Mouse (Mus musculus): Measurements from ENCODE around the gene Grik5. TPM values are rescaled to one million over a fixed set of nuclear protein-coding genes. Genes with fewer than 3 reads are reported as not detected.

Gene Grik5
- polyA plus RNA-seq, 1 experiment from 2014 or later: 49.5 TPM

GRCm38 (mm10) chr7:25079496-25080026, 7.4 kb upstream of the Grik5 start:
- no peak for TF ChIP-seq CTCF (IDR thresholded peaks at IDR 0.05)
- no peak for ATAC-seq
- H3K27me3 ChIP-seq: no peaks in the 10 kb centered on the region
- in situ Hi-C loops (cut with MboI; ENCODE audit: low pct_unique_long_range_greater_than_20kb): no loop called here
- no peak for DNase-seq (ENCODE audit: low read depth, low spot score)
- ChIA-PET CTCF (interaction anchor here (1.3 to 1.6 kb wide), 2 partner anchors 7 to 45 kb away, joined by 4 to 6 read pairs; no protein-coding TSS in a partner anchor), POLR2A (no interaction called here)

DNA sequence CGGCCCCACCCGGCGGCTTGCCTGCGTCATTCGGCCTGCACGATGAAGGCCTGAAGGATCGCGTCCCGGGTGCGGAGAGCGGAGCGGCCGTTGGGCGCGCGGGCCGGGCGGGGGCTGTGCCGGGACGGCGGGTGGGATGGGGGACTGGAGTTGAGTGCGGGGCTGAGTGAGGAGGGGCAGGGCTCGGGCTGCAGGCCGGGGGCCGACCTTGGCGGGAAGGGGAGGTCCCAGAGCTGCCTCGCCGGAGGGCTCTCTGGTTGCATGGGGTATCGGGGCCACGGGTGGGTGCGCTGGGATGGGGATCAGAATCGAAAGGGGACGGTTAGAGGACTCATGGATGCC, 5.2 kb upstream of the Grik5 start:
- POLR2A ChIA-PET: no interaction called here
- peak; percentile 1 for ATAC-seq
- CTCF ChIA-PET: interaction anchor here (1.6 kb wide), 1 partner anchor 17 kb away, joined by 5 read pairs; no protein-coding TSS in a partner anchor
- no peaks in the 10 kb centered on the region for H3K27me3 ChIP-seq
- DNase-seq (ENCODE audit: low read depth, low spot score): no peak
- in situ Hi-C loops (cut with MboI; ENCODE audit: low pct_unique_long_range_greater_than_20kb): no loop called here
- TF ChIP-seq CTCF (IDR thresholded peaks at IDR 0.05): no peak

- ChIA-PET CTCF (no interaction called here), POLR2A (interaction anchor here (0.7 kb wide), 1 partner anchor 777 kb away, joined by 7 read pairs; no protein-coding TSS in a partner anchor)
- peak; percentile 98 for ATAC-seq
- peak; percentile 99 for DNase-seq (ENCODE audit: low read depth, low spot score)
- in situ Hi-C loops (cut with MboI; ENCODE audit: low pct_unique_long_range_greater_than_20kb): no loop called here
- H3K27me3 ChIP-seq: no peaks in the 10 kb centered on the region
- TF ChIP-seq CTCF (IDR thresholded peaks at IDR 0.05): no peak
Measured at GRCm38 (mm10) chr7:25076663-25077413, 4.7 kb upstream of the Grik5 start.

- no peaks in the 10 kb centered on the region for H3K27me3 ChIP-seq
- ATAC-seq: no peak
- no peak for DNase-seq (ENCODE audit: low read depth, low spot score)
- TF ChIP-seq CTCF (IDR thresholded peaks at IDR 0.05): no peak
- in situ Hi-C loops (cut with MboI; ENCODE audit: low pct_unique_long_range_greater_than_20kb): no loop called here
- POLR2A ChIA-PET: no interaction called here
- CTCF ChIA-PET: no interaction called here
Measured at GRCm38 (mm10) chr7:25076296-25076662, 4.1 kb upstream of the Grik5 start.

- CTCF ChIA-PET: no interaction called here
Measured at GRCm38 (mm10) chr7:25073924-25074323, 1.8 kb upstream of the Grik5 start.

GRCm38 (mm10) chr7:25072716-25073390, 707 bp upstream of the Grik5 start:
- no peak for ATAC-seq
- no peak for DNase-seq (ENCODE audit: low read depth, low spot score)
- in situ Hi-C loops (cut with MboI; ENCODE audit: low pct_unique_long_range_greater_than_20kb): no loop called here
- no peak for TF ChIP-seq CTCF (IDR thresholded peaks at IDR 0.05)
- ChIA-PET POLR2A (no interaction called here), CTCF (interaction anchor here (1.0 kb wide), 1 partner anchor 21 kb away, joined by 3 read pairs; no protein-coding TSS in a partner anchor)
- no peaks in the 10 kb centered on the region for H3K27me3 ChIP-seq

More at GRCm38 (mm10) chr7:25073924-25074323, 1.8 kb upstream of the Grik5 start:
- DNase-seq (ENCODE audit: low read depth, low spot score) (no peak), ATAC-seq (no peak)
- TF ChIP-seq CTCF (IDR thresholded peaks at IDR 0.05): no peak
- H3K27me3 ChIP-seq: no peaks in the 10 kb centered on the region
- in situ Hi-C loops (cut with MboI; ENCODE audit: low pct_unique_long_range_greater_than_20kb): no loop called here
- POLR2A ChIA-PET: interaction anchor here (0.7 to 1.2 kb wide), 2 partner anchors 162 to 601 kb away, joined by 3 read pairs; no protein-coding TSS in a partner anchor

- H3K27me3 ChIP-seq: no peaks in the 10 kb centered on the region
- POLR2A ChIA-PET: interaction anchor here (1.2 kb wide), 1 partner anchor 9 kb away, joined by 4 read pairs; no protein-coding TSS in a partner anchor
- CTCF ChIA-PET: no interaction called here
- ATAC-seq (no peak), DNase-seq (ENCODE audit: low read depth, low spot score) (no peak)
- in situ Hi-C loops (cut with MboI; ENCODE audit: low pct_unique_long_range_greater_than_20kb): no loop called here
- no peak for TF ChIP-seq CTCF (IDR thresholded peaks at IDR 0.05)
Measured at GRCm38 (mm10) chr7:25068724-25069123, 3.4 kb downstream of the Grik5 start.

GRCm38 (mm10) chr7:25067909-25068656, 4.1 kb downstream of the Grik5 start:
- CTCF ChIA-PET: no interaction called here
- in situ Hi-C loops (cut with MboI; ENCODE audit: low pct_unique_long_range_greater_than_20kb): no loop called here
- ATAC-seq (no peak), DNase-seq (ENCODE audit: low read depth, low spot score) (no peak)
- H3K27me3 ChIP-seq: no peaks in the 10 kb centered on the region
- TF ChIP-seq CTCF (IDR thresholded peaks at IDR 0.05): no peak
- POLR2A ChIA-PET: interaction anchor here (1.2 kb wide), 1 partner anchor 8 kb away, joined by 4 read pairs; no protein-coding TSS in a partner anchor

- DNase-seq (ENCODE audit: low read depth, low spot score): no peak
- POLR2A ChIA-PET: no interaction called here
- CTCF ChIA-PET: no interaction called here
Measured at GRCm38 (mm10) chr7:25067338-25067737, 4.8 kb downstream of the Grik5 start.

DNA sequence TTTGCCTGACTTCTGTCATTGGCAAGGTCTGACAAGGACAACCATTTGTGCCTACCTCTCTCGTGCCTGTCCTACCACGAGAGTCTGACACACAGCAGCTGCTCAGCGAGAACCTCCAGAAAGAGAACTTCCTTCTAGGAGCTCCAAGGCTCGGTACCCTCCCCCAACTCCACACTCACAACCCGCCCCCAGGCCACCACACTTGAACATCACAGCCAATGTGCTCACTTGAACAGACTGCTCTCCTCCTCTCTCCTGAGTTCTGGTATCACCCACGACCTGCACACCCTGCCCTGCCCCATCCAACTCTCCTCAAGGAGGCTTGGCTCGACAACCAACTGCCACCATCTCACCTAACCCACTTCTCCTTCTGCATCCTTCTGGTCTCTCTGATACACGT, 8.2 kb downstream of the Grik5 start:
- H3K27me3 ChIP-seq: no peaks in the 10 kb centered on the region
- in situ Hi-C loops (cut with MboI; ENCODE audit: low pct_unique_long_range_greater_than_20kb): no loop called here
- ATAC-seq (no peak), DNase-seq (ENCODE audit: low read depth, low spot score) (no peak)
- TF ChIP-seq CTCF (IDR thresholded peaks at IDR 0.05): no peak
- ChIA-PET CTCF (no interaction called here), POLR2A (no interaction called here)

More at GRCm38 (mm10) chr7:25067338-25067737, 4.8 kb downstream of the Grik5 start:
- no peaks in the 10 kb centered on the region for H3K27me3 ChIP-seq
- ATAC-seq: no peak
- in situ Hi-C loops (cut with MboI; ENCODE audit: low pct_unique_long_range_greater_than_20kb): no loop called here
- no peak for TF ChIP-seq CTCF (IDR thresholded peaks at IDR 0.05)
